Mouse (Mus musculus): ENCODE measurements around the gene Araf.

The Araf gene

DNA sequence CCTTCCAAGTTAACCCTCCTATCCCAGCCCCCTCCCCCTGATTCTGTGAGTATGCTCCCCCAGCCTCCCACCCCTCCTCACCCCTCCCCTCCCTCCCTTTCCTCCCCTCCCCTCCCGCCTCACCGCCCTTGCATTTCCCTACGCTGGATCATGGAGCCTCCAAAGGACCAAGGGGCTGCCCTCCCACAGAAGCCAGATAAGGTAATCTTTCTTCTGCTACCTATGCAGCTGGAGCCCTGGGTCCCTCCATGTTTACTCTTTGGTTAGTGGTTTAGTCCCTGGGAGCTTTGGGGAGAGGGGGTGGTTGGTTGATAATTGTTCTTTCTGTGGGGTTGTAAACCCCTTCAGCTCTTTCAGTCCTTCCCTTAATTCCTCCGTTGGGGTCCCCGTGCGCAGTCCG lies at the start of gene Araf:
TSS of gene Araf (plus strand) at position 134 of the 400 bp plus-strand sequence.
- no peak for DNase-seq (ENCODE audit: low read depth)

DNA sequence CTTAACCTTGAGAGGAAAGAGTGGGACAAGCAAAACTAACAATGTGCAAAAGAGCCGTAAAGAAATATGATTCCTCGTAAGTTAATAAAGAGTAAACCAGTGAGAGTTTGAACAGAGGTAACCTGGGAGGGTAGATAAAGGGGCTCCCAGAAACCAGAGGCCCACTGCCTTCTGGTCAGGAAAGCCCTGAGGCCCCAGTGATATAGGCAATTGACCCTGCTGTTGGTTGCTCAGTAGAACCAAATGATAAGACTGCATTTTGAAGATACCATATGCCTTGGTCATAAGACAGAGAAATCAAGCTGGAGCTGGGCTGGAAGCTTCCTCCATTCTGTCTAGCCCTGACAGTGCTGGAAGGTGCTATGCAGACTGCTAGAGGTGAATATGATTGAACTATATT lies 48.8 kb upstream of the Araf start:
- no peak for DNase-seq (ENCODE audit: low read depth)

DNA sequence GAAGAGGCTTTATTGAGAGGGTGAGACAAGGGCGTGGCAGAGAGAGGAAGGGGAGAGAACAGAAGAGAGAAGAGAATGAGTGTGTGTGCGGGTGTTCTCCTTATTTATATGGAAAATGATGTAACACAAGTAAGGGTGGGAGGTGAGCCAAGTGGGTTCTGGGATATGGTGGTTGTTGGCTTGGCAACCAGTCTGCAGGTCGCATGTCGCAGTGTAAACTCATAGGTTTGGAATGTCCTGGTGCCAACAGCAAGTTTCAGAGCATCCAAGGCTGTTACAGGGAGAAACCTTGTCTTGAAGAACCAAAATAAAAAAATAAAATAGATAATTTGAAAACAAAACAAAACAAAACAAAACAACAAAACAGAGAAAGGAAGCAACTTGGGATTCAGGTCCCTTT lies 36.4 kb upstream of the Araf start:
- DNase-seq (ENCODE audit: low read depth) = no peak

DNA sequence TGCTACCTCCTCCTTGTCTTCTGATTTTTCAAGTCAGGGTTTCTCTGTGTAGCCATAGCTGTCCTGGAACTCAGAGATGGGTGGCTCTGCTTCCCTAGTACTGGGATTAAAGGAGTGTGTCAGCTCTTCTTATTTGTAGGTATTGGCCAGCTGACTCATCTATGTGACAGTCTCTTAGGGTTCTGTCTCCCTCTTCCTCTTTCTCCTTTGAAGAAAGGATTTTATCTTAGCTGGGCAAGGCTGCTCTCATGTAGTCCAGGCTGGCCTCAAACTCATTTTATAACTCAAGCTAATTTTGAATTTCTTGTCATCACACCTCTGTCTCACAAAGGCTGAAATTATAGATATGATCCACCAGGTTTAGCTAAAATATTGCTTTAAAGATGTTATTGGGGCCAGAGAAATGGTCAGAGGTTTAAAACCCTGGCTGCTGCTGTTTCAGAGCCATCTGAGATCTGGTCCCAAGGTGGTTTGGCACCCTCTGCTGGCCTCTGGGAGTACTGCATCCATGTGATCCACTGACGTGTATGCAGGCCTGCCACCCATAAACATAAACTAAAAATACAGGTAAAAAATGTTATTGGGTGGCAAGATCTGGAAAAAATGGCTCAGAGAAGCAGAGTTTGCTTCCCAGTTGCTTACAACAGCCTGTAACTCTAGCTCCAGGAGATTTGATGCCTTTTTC lies 26.8 kb upstream of the Araf start:
- peak; percentile 89 for DNase-seq (ENCODE audit: low read depth)

DNA sequence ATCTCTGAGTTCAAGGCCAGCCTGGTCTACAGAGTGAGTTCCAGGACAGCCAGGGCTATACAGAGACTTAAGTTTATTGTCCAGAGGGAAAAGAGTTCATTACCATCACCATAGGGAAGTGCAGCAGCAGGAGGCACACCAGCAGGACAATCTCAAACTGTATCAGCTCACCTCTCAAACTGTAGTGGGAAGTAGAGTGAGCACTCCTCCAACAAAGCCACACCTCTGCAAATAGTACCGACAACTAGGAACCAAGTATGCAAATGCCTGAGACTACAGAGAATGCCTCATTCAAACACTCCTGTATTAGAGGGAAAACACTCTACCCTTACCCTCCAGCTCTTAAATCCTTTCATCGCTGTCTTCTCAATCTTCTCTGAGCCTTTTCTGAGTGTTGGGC lies 25.9 kb upstream of the Araf start:
- DNase-seq (ENCODE audit: low read depth) = peak; percentile 15

DNA sequence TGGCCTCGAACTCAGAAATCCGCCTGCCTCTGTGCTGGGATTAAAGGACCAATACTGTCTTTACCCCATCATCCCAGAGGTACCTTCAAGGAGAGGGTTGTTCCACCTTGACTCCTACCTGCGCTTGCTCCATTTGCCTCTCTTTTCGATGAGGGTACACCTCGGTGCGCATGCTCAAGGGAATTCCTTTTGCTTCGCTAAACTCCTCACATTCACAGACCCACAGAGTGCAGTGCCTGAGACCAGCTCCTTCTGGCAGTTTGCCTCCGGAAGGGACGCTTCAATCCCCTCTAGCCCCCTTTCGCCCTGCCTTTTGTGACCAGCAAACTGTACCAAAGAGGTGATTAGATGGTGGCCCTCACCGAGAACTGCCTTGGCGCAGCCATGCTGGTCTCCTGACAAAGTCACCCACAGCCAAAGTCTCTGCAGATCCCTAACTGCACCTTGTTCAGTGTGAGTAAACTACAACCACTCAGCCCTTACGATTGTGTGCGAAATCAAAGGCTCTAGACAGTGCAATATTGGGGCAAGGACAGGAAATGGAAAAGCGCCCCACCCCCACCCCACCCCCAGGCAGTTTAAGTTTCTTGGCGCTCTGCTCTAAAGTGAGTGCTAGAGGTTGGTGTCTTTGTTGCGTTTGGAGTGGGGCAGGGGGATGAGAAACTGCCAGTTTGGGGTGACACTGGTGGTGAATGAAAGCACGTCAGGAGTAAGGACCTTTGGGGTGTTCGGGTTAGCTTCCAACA lies 22.2 kb upstream of the Araf start:
- DNase-seq (ENCODE audit: low read depth) = peak; percentile 52

DNA sequence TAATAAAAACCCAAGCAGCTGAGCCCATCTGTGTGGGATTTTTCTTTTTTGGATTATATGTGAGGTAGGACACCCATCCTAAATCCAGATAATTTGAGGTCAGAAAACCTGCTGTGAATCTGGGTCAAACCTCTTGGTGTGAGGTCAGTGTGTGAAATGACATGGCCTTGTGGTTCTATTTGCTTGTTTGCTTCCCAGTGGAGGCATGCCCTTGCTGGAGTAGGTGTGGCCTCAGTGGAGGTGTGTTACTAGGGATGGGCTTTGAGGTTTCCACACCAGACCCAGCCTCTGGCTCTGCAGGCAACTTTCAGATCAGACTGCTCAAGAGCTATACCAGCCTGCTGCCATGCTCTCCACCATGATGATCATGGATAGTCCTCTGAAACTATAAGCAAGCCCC lies 20.0 kb upstream of the Araf start:
- DNase-seq (ENCODE audit: low read depth) = no peak

DNA sequence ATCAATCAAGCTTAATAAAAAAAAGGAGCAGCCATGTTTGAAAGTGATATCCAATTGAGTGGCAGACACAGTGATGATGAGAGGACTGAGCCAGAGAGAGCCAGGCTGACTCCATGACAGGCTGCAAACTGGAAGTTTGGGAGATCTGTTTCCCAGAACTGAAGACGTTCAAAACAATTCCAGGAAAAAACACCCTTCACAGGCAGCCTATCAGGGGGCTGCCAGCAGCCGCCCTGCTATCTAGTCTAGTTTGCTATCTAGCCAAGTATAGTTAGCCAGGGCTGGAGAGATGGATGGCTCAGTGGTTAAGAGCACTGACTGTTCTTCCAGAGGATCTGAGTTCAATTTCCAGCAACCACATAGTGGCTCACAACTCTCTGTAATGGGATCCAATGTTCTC lies 10.3 kb upstream of the Araf start:
- DNase-seq (ENCODE audit: low read depth) = no peak

DNA sequence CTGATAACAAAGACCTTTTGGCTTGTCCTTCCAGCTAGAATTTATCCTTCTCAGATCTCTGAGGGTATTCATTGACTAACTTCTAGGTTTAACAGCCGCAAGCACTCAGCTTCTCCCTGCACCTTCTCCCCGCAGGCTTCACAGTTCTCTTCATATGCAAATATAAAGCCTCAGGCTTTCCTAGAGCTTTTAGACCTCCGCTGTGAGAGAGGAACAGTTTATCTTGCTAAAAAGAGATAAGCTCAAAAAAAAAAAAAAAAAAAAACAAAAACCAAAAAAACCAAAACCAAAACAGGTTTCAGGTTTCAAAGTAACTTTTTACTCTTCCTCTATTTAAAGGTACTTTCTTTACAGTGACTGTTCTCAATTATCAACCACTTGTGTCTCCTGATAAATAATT lies 5.2 kb upstream of the Araf start:
- no peak for DNase-seq (ENCODE audit: low read depth)

DNA sequence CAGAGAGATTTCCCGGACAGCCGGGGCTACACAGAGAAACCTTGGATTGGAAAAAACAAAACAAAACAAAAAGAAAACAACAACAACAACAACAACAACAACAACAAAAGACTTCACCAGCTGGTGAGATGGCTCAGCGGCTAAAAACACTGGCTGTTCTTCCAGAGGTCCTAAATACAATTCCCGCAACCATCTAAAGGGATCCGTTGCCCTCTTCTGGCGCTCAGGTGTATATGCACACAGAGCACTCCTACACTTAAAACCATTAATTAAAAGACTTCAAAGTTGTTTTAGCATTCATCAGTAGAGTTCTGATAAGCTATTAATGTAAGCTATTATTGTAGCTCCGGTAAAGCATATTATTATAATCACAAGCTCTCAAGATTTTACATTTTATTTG lies 4.4 kb upstream of the Araf start:
- peak; percentile 30 for DNase-seq (ENCODE audit: low read depth)

DNA sequence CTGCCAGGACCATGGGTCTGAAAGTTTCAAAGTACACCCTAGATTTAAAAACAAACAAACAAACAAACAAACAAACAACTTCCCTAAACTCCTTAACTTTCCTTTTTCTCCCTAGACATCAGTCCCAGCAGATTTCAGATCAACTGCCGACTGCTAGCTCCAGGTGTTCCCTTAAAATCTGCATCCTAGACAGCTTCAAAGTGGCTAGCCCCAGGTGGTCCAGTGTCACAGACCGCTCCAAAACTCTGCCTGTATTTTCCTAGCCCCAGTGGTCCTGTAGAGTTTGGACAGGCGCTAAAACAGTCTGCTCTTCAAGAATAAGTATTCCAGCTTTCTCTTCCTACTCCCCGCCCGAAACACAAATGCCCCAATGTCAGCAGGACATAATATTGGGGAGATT lies 3.4 kb upstream of the Araf start:
- DNase-seq (ENCODE audit: low read depth) = no peak

DNA sequence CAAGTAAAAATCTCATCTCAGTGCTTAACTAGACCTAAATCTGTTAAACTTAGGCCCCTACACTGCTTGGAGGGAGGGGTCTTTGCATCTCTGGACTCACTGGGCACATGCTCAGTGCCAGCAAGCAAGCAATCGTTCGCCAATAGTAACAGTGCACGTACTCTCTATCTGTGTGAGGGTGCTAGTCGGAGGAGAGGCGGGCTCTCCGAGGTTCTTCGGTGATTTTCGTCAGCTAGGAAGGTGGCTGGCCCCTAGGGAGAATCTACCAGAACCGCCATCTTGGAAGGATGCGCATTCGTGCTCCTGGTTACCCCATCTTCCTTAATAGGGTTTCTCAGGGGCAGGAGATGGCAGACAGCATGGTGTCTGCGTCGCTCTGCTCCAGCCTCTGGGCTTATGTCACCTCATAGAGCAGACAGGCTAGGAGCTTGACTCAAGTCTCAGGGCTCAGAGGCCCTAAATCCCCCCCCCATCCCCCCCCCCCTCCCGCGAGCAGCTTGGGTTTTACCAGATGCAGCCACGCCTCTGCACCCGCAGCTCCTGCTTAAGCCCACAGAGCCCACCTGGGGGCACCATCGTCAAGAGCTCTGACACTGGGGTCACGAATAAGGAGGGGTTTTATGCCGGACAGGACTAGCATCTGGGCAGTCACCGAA lies 655 bp downstream of the Araf start:
- DNase-seq (ENCODE audit: low read depth) = peak; percentile 88

DNA sequence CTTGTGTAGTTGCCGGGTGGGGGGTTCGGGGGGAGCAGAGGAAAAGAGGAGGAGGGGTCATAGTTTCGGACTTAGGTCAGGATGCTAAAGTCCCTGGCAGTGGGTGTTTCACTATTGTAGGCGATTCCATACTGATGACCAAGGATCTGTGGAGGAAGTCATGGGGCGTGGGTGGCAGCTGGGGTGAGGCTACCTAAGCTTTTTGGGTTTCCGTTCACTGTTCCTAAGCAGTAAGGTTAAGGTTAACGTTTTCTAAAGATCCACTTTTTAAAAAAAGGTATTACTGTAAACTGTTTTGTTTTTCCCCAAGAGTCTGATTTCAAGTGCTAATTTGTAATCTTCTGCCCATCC lies 1.2 kb downstream of the Araf start:
- DNase-seq (ENCODE audit: low read depth) = no peak

DNA sequence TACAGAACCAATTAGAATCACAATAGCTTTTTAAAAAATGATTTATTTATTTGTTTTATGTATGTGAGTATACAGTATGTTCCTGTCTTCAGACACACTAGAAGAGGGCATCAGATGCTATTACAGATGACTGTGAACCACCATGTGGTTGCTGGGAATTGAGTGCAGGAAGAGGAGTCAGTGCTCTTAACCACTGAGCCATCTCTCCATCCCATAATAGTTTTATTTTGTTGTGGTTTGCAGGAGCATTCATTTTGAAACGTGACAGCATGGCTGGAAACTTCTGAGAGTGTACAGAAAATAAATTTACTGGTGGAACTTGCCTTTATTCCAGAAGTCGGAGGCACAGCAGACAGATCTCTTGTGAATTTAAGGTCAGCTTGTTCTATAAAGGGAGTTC lies 3.8 kb downstream of the Araf start:
- DNase-seq (ENCODE audit: low read depth) = peak; percentile 47

DNA sequence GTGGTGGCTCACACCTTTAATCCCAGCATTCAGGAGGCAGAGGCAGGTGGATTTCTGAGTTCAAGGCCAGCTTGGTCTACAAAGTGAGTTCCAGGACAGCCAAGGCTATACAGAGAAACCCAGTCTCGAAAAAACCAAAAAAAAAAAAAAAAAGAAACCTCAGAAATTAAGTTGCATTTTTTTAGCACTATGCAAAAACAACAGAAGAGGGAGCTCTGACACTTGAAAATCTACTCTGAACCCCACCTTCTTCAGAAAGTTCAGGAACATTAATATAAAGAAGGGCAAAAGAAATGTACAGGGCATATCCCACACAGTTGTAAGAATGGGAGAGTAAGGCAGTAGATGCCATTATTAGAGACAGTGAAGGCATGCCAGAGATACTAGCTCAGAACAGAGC lies 6.7 kb downstream of the Araf start:
- peak; percentile 62 for DNase-seq (ENCODE audit: low read depth)

DNA sequence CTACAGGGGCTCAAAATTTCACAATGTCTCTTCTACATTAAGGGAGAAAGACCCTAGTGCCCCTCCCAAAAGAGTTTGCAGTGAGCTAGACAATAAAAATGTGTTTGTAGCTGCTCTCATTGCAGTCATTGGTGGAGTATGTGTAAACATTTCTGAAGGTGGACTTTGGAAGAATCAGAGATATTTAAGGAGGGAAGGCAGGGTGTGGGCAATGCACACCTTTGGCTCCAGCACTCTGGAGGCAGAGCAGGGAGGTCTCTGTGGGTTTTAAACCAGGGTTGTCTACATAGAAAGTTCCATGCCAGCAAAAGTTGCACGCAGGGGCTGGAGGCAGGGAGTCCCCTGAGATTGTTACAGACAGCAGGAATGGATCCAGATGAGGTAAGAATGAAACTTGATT lies 8.7 kb downstream of the Araf start:
- no peak for DNase-seq (ENCODE audit: low read depth)

DNA sequence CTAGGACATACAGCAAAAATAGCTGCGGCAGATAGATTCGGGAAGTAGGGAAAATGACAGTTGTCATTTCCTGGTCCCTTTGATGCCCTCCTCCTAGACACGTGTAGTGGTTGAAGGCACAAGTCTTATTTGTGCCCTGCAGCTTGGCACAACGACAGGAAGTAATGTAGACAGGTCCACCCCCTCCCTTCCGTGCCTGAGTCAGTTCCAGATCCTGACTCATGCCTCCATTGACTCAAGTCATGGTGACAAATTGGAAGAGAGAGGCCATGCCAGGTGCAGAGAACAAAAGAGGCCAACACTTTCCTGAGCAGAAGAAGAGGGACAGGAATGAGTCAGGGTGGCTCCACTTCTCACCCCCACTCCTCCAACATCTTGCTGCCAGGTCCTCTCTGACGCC lies 19.4 kb downstream of the Araf start:
- DNase-seq (ENCODE audit: low read depth) = peak; percentile 46

DNA sequence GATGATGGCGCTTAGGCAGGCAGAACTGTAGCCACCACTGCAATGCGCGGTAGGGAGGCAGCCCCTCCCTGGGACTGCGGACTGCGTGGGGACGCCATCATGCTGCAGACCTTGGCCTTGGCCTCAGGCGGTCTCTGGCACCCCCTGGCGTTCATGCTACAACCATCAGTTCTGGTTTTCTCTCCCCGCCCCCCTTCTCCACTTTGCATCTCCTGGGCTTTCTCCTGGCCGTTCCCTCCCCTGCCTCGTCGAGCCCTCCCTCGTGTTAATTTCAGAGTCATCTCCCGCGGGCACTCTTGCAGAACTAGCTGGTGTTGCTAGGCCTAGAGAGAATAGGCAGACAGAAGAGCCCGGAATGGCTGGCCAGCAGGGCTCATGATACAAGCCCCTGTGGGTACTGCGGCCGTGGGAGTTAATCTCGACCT lies 21.6 kb downstream of the Araf start:
- peak; percentile 88 for DNase-seq (ENCODE audit: low read depth)

DNA sequence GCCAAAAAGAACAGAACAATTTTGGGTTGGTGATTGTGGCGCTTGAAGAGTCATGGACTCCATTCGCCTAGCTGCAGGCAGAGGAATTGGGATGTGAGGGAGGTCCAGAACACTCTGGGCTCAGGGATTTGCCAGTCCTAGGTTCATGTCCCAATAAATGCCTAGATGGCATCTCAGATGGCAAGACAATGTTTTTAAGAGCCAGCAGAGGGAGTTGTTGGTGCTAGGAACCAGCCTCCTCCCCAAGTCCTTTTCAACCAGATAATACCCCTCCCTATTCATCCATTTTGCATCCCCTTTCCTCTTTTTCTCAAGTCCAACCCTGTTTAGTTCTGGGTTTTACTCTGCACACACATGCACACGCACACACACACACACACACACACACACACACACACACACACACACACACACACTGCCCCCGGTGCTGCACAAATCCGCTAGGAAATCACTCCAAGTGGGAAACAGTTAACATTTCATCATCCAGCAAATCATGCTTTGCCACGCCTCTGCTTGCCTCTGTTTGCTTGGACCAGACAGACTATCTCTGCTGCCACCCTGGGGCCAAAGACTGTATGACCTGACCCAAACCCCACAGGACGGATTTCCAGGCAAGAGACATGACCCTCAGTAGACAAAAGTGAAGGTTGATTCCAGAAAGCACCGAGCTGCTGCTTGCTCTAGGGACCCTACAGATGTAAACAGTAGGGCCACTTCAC lies 22.3 kb downstream of the Araf start:
- DNase-seq (ENCODE audit: low read depth) = peak; percentile 63

DNA sequence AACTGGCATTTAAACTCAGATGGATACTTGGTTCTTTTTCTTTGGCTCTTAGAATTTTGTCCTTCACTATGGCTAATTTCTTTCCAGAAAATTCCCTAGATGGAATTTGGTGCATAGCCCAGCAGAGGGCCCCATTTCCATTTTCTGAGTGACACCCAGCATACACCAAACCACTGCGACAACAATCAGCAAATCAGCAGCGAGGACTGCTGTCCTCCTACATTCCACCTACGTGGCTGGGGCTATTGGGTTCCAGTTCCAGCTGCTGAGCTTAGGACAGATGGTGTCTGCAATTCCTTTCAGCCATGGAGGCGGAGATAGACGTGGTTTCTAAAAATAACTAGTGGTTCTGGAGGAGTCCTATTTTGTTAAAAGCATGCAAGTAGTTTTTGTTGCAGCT lies 31.3 kb downstream of the Araf start:
- no peak for DNase-seq (ENCODE audit: low read depth)

DNA sequence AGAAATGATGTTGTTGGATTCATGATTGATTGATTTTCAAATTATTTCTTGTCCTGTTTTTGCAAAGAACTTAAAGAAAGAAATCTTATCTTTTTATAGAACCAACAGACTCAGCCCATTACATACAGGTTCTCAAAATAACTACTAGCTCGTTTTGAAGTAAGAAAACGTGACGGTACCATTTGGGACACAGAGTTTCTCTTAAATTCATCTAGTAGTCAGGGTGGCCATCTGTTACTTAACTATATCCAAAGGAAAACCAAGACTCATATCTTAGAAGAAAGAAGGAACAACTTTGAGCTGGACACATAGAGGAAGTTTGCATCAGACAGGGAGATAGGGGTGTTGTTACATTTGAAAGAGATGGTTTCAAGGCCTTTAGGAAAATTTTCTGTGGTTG lies 49.6 kb downstream of the Araf start:
- no peak for DNase-seq (ENCODE audit: low read depth)

DNA sequence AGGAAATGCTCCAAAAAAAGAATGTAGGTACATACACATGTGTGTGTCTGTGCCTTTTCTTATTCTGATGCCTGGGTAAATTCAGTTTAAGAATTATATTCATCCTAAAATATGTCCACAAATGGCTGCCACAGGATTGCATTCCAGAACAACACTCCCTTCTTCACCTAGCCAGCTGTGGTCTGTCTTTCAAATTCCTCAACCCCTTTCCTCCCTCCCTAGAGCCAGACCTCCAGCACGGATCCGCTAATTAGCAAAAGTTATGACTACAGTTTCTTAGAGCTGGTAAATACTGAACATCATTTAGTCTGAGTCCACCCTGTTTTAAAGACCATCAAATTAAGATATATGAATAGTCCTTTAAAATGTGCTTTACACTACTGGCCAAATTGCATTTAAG lies 50.2 kb downstream of the Araf start:
- DNase-seq (ENCODE audit: low read depth) = no peak

Measured in naive thymus-derived CD4-positive, alpha-beta T cell, adult 2 months (primary cell).